Mouse (Mus musculus) small intestine, adult 2 months (tissue): Measurements from ENCODE around the gene Papss2. TPM values are rescaled to one million over a fixed set of nuclear protein-coding genes. Genes with fewer than 3 reads are reported as not detected.
A peak's percentile ranks its signal among the peaks of the same experiment; 100 is the strongest.

Experiments
- H3K27ac ChIP-seq: fragments of 200-500 bp; 2 replicates; pipeline ENCODE4 v1.5.1; 2012; ENCODE audit warnings: low read depth, low read length, control low read depth, inconsistent platforms; ENCODE audit not compliant: insufficient read depth
- H3K27me3 ChIP-seq: fragments of 200-500 bp; 2 replicates; pipeline ENCODE4 v1.6.1; 2012; ENCODE audit warnings: mild to moderate bottlenecking, moderate library complexity, low read length, inconsistent platforms; ENCODE audit not compliant: control insufficient read depth, insufficient read depth
- H3K36me3 ChIP-seq: fragments of 200-500 bp; 2 replicates; pipeline ENCODE4 v1.6.1; 2012; ENCODE audit warnings: mild to moderate bottlenecking, low read length, control low read depth, inconsistent platforms; ENCODE audit not compliant: control insufficient read depth, insufficient read depth
- H3K4me1 ChIP-seq: fragments of 200-500 bp; 2 replicates; pipeline ENCODE4 v1.6.1; 2012; ENCODE audit warnings: low read length, inconsistent platforms, mixed read lengths; ENCODE audit not compliant: control insufficient read depth, insufficient read depth, insufficient read length
- H3K4me3 ChIP-seq: fragments of 200-500 bp; 2 replicates; pipeline ENCODE4 v1.5.1; 2012; ENCODE audit warnings: low read depth, mild to moderate bottlenecking, control low read depth, inconsistent platforms, low read length, moderate library complexity
- CTCF ChIP-seq: fragments of 200-500 bp; IDR thresholded peaks from 2 replicates; pipeline ENCODE4 v1.5.1; 2012; ENCODE audit warnings: low read depth, mild to moderate bottlenecking, control low read depth, inconsistent platforms, low read length, moderate library complexity, mixed read lengths; ENCODE audit not compliant: insufficient replicate concordance, insufficient read length; ENCODE audit errors: extremely low read depth
- POLR2A ChIP-seq: fragments of 200-500 bp; IDR thresholded peaks from 2 replicates; pipeline ENCODE4 v1.6.1; 2012; ENCODE audit warnings: low read depth, mild to moderate bottlenecking, control low read depth, inconsistent platforms, low read length, moderate library complexity
- WGBS: fragments of 180-500 bp; shearing (Covaris S2); methylation state at CpG from one replicate; pipeline ENCODE4 v1.1.7; 2018; 5-methylcytosine and 5-hydroxymethylcytosine counted together
- polyA plus RNA-seq: library from polyadenylated mRNA; depleted of rRNA; stranded (reverse); fragments of >200 nt; gene quantifications from 2 replicates; pipeline ENCODE4 v1.2.3, GENCODE M21; 2012; rRNA removed

Gene Papss2
- polyA plus RNA-seq, 1 experiment: 24.3 TPM

DNA sequence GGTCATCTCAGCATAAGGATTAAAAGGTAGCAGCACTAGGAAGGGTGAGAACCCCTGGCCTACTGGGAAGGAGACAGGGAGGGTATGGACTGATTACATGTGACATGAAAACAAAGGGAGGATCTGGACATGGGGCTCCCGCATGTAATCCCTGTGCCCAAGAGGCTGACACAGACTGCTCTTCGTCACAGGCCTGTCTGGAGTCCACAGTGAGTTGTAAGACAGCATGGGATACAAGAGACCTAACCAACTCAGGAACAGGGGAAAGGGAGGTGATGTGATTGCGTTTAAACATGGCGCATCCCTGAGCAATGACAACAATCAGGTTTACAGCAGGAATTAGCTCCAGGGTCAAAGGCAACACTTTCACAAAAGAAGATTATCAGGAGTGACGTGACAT lies 113.4 kb downstream of the Papss2 start:
- WGBS: 86% methylated on average over 5 of the region's 5 CpGs
- Histone ChIP-seq H3K27me3 (no peaks in the 10 kb centered on the region), H3K4me1 (no peaks in the 10 kb centered on the region; the same call in 1 of the 2 replicates), H3K36me3 (peaks cover 18% of the 10 kb centered on the region), H3K27ac (no peak overlapping the region), H3K4me3 (no peak overlapping the region)
- TF ChIP-seq POLR2A (no peak), CTCF (no peak)

DNA sequence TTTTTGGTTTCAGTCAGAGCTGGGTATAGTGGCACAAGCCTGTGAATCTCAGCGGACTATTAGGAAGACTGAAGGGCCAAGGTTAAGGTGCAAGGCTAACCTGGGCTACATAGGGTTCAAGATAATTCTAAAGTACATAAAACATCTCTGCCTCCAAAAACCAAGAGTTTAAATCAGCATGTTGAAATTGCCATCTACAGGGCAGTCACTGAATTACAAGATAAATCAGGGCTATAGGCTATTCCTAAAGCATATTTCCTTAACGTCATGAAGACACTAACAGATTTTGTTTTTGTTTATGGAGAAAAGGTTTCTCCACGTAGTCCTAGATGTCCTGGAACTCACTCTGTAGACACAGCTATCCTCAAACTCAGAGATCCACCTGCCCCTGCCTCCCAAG lies 114.7 kb downstream of the Papss2 start:
- H3K36me3 ChIP-seq: peaks cover 9% of the 10 kb centered on the region
- no peak overlapping the region for H3K4me3 ChIP-seq
- no peaks in the 10 kb centered on the region; the same call in 1 of the 2 replicates for H3K4me1 ChIP-seq
- WGBS: 30% methylated on average over 3 of the region's 3 CpGs
- no peak for TF ChIP-seq POLR2A
- no peak for TF ChIP-seq CTCF
- no peak overlapping the region for H3K27ac ChIP-seq
- H3K27me3 ChIP-seq: no peaks in the 10 kb centered on the region

DNA sequence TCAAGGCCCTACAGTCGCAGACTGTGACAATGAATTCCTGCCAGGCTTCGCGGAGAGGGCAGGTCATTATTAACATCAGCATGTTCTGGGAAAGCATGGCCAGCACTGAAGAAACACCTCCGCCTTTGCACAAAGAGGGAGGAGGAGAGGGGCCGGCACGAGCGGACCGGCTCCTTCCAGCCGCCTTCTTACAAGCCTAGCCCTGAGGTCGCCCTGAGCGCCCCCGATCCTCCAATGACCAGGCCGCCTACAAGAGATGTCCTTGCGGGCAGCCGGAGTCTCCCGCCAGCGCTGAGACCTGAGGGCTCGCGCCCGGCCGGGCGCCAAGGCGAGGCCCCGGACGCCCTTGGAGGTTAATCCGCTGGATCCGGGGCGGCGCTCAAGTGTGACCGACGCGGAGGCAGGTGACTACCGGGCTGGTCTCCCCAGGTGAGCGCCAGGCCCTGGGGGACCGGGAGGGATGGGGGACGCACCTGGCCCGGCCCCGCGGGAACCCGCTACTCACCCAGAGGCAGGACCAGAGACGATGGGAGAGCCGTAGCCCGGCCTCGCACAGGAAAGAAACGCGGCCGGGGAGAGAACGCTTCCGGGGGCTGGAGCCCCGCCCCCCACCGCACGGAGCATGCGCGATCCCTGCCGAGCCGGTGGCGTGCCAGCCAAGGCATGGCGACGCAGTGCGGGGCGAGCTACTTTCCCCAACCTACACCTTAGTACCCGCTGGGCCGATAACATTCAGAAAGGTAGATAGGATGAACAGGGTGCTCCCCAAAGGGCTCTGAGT lies 116.4 kb downstream of the Papss2 start:
- H3K27me3 ChIP-seq: no peaks in the 10 kb centered on the region
- under 1% methylated on average over 63 of the region's 63 CpGs for WGBS
- TF ChIP-seq CTCF (no peak), POLR2A (peak; percentile 79)
- peak overlapping the region; percentile 89 for H3K27ac ChIP-seq
- peak overlapping the region; percentile 93 for H3K4me3 ChIP-seq
- no peaks in the 10 kb centered on the region for H3K36me3 ChIP-seq
- H3K4me1 ChIP-seq: no peaks in the 10 kb centered on the region; the same call in 1 of the 2 replicates

DNA sequence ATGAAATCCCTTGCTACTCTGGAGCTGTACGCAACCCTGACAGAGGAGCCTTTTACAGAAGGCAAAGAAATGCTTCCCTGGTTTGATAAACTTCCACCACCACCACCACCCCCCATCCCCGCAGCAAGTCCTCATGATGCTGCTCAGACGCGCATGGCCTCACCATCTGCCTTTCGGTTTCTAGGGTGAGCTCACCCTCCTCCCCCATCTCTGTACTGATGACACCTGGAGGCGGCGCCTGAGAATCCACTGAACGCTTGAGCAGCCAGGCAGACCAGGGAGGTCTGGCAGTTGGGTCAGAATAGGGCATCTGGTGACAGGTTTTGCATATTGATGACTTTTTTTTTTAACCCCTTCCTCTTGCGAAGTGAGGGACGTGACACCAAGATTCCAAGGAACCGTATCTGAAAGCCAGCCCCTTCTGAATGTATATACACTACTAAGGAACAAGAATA lies 117.0 kb downstream of the Papss2 start:
- peak; percentile 14; the same call in 1 of the 2 replicates for TF ChIP-seq CTCF
- TF ChIP-seq POLR2A: 0 out of 2 replicates have a peak, but pooled peaks have one; percentile 5
- H3K27me3 ChIP-seq: no peaks in the 10 kb centered on the region
- H3K36me3 ChIP-seq: no peaks in the 10 kb centered on the region
- peak overlapping the region; percentile 89 for H3K27ac ChIP-seq
- no peaks in the 10 kb centered on the region; the same call in 1 of the 2 replicates for H3K4me1 ChIP-seq
- peak overlapping the region; percentile 93 for H3K4me3 ChIP-seq
- 2% methylated on average over 11 of the region's 11 CpGs for WGBS

DNA sequence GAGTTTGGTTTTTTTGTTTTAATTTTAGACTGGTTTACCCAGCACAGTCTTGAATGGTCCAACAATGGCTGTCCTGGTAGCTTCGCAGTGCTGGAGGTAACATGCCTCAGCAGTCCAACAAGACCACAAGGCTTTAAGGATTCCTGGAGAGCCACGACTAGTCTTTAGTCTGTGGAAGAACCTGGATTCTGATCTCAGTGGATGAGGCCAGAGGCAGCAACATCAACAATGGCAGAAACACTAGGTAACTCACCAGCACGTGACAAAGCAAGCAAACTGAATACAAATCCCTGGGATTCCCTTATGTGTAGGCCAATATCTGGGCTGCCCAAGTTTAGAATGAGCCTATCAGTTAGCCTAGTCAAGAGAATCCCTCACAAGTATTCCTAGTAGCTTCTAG lies 117.9 kb downstream of the Papss2 start:
- H3K4me3 ChIP-seq: no peak overlapping the region
- H3K4me1 ChIP-seq: no peaks in the 10 kb centered on the region; the same call in 1 of the 2 replicates
- WGBS: 89% methylated on average over 3 of the region's 3 CpGs
- H3K27ac ChIP-seq: no peak overlapping the region
- H3K27me3 ChIP-seq: no peaks in the 10 kb centered on the region
- TF ChIP-seq POLR2A (no peak), CTCF (no peak)
- no peaks in the 10 kb centered on the region for H3K36me3 ChIP-seq

DNA sequence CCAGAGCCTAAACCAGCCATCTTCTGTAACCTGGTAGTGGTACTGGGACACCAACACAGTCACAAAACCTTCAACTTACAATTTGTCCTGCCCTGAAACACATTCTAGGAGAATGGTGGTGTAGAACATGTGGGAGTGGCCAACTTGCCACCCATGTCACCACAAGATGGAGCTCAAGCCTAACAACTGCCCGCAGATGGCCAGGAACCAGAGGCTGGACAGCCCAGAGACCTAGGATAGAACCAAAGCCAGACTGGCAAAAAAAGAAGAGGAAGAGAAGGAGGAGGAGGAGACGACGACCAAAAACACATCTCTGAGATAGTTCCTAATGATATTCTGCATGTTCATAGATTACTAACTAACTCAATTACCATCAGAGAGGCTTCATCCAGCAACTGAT lies 119.6 kb downstream of the Papss2 start:
- no peaks in the 10 kb centered on the region; the same call in 1 of the 2 replicates for H3K4me1 ChIP-seq
- no peaks in the 10 kb centered on the region for H3K27me3 ChIP-seq
- H3K36me3 ChIP-seq: no peaks in the 10 kb centered on the region
- H3K4me3 ChIP-seq: no peak overlapping the region
- no peak overlapping the region for H3K27ac ChIP-seq
- TF ChIP-seq CTCF: peak; percentile 88; the same call in 1 of the 2 replicates
- no peak for TF ChIP-seq POLR2A
- WGBS: 1% methylated on average over 3 of the region's 3 CpGs

DNA sequence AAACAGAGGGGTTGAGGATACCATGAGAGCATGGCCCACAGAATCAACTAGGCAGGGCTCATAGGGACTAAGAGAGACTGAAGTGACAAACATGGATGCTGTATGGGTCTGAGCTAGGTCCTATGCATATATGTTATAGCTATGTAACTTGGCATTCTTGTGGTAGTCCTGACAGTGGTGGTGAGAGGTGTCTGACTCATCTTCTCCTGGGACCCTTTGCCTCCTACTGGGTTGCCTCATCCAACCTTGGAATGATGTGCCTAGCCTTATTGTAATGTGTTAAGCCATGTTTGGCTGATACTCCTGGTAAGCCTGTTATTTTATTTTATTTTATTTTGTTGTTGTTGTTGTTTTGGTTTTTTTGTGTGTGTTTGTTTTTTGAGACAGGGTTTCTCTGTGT lies 120.1 kb downstream of the Papss2 start:
- Histone ChIP-seq H3K4me3 (no peak overlapping the region), H3K4me1 (no peaks in the 10 kb centered on the region), H3K36me3 (no peaks in the 10 kb centered on the region), H3K27me3 (no peaks in the 10 kb centered on the region), H3K27ac (no peak overlapping the region)
- TF ChIP-seq CTCF (no peak), POLR2A (no peak)

Other genes with a start within 250 kb of the Papss2 start
- 4.3 and 7.5 TPM in 2 replicates for gene Sgms1, start 206.1 kb upstream of the Papss2 start, polyA plus RNA-seq
- 0.65 and 0.83 TPM in 2 replicates for gene Rpl9-ps6, start 129.2 kb upstream of the Papss2 start, polyA plus RNA-seq
- 86.5 and 112 TPM in 2 replicates for gene Minpp1, start 110.0 kb upstream of the Papss2 start, polyA plus RNA-seq
- 1.0 and 1.5 TPM in 2 replicates for gene Atad1, start 144.0 kb downstream of the Papss2 start, polyA plus RNA-seq
- gene Pten, start 161.7 kb downstream of the Papss2 start, polyA plus RNA-seq: 9.9 and 17.7 TPM in 2 replicates